Mouse (Mus musculus): ENCODE results near the gene Pax4.

Gene Pax4

DNA sequence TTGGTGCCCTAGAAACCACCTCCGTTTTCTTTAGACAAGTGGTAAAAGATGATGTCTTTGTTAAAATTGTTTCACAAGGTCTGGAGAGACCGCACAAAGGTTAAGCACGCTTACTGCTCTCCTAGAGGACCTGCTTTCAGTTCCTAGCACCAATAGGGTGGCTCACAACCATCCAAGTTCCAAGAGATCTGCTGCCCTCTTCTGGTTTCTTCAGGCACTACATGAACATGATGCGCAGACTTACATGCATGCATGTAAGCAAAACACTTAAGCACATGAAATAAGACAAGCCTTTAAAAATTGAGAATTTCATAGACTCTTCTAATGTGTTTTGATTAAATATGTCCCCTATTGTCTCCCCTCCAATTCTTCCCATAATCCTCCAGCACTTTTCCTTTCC, 49.4 kb downstream of the Pax4 start:
- in situ Hi-C loops (cut with MboI, MseI) = loop anchor here (10.0 to 25.0 kb wide), 2 partner anchors 135 to 737 kb away; no protein-coding TSS in a partner anchor

- in situ Hi-C loops (cut with MboI, MseI) = loop anchor here (10.0 kb wide), 1 partner anchor 134 kb away; no protein-coding TSS in a partner anchor
Observed at GRCm38 (mm10) chr6:28398726-28399125, 50.4 kb downstream of the Pax4 start.

DNA sequence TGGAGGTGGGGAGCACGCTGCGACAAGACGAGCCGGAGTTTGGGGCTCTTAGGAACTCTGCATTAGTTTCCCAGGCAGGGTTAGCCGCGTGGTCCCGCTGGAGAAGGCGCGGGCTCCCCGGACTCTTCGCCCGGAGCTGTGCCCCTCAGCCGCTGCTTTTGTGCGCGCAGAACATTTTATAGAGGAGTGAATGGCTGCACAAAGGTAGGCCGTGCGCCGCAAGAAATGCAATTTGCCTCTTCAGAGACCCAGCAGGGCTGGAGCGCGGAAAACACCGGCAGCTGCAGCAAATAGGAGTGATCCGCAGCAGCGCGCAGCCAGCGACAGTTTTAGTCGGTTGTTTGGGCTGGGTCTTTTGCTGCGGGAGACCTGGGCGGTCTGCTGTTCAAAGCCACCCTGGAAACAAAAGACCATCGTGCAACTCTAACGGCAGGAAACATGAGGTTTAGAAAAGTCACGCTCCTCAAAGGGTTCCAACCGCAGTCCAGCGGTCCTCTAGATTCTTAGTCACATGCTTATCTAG, 51.4 kb downstream of the Pax4 start, which contains the start of gene Zfp800:
Gene Zfp800, minus strand, starts transcription at position 325 of the 523 bp plus-strand sequence.
- in situ Hi-C loops (cut with MboI, MseI) = loop anchor here (10.0 kb wide), 1 partner anchor 133 kb away; no protein-coding TSS in a partner anchor

DNA sequence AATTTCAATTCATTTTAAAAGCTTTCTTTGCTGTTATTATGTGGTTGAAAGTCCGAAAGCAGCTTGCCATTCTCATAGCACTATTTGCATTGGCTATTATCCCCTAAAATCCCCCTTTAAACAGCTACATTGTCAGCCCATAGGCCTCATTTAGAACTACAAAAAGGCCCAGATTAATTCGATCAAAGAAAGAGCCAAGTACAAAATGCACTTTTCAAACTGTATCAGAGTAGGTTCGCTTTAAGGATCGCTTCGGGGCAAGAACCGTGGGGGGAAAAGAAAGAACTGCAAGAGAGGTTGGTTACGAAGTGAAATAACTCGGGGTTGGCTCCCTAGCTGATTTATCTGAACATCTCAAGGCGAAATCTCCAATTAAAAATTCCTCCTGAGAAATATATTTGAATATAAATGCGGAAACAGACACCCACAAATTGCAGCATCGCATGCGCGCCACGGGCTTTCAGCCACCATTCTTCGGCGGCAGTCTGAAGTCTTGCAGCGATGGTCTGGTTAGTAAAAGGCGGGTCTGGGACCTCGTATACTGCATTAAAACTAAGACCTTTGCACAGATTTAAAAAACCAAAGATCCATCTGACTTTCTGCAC, 52.2 kb downstream of the Pax4 start:
- in situ Hi-C loops (cut with MboI, MseI) = loop anchor here (10.0 kb wide), 1 partner anchor 132 kb away; no protein-coding TSS in a partner anchor

DNA sequence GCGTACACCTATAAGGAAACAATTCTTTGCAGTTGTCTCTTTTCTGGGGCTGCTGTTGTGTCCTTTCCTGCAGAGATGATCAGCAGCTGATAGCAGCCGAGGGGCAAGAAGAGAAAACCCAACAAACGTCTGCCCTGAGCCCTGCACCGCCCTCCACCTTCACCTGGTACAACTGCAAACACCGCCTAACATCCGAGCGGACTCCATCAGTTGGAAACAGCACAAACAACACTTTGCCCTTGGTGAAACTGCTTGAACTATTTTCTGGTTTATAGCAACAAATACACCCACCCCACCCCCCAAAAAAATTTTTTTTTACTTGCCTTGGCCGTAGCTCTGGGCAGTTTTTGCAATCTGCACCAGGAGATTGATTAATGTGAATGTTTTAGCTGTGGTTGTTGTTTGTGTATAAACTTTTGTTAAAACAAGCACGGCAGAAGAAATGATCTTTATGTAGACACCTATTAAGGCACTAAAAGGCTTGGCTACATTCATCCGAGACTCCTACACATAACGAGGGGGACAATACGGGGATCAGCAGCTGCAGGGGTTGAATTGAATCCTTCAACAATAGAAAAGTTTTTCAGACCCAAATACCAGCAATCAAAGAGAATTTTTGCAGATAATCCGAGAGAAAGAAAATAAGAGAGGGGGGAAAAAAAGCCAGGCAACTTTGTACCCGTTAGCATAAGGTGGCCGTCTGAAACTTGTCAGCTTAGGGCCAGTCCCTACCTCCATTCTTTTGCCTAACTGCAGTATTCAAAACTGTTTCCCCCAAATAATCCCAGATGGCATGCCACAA, 52.9 kb downstream of the Pax4 start:
- in situ Hi-C loops (cut with MboI, MseI) = loop anchor here (10.0 kb wide), 1 partner anchor 131 kb away; no protein-coding TSS in a partner anchor

Measured in T-helper 2 cell (primary cell).